Mouse (Mus musculus) forebrain, embryonic 13.5 days (tissue): ENCODE data around the gene Rnf114. TPM values are rescaled to one million over a fixed set of nuclear protein-coding genes. Genes with fewer than 3 reads are reported as not detected.
A peak's percentile ranks its signal among the peaks of the same experiment; 100 is the strongest.

ENCODE experiments used
- ATAC-seq: fragments of 200-750 bp; cut with Nextera tagmentation; 2 replicates; pipeline ENCODE4 v1.8.0; 2017
- H3K27ac ChIP-seq: fragments of 300-500 bp; sonication (generic); 2 replicates; pipeline ENCODE4 v1.5.1; 2015; ENCODE audit warnings: inconsistent platforms, mild to moderate bottlenecking, moderate library complexity
- H3K27me3 ChIP-seq: fragments of 300-500 bp; sonication (generic); 2 replicates; pipeline ENCODE4 v1.6.1; 2015; ENCODE audit warnings: mild to moderate bottlenecking, inconsistent platforms
- H3K36me3 ChIP-seq: fragments of 300-500 bp; sonication (generic); 2 replicates; pipeline ENCODE4 v1.6.1; 2015; ENCODE audit warnings: mild to moderate bottlenecking, inconsistent platforms; ENCODE audit not compliant: poor library complexity, severe bottlenecking
- H3K4me1 ChIP-seq: fragments of 300-500 bp; sonication (generic); 2 replicates; pipeline ENCODE4 v1.6.1; 2015; ENCODE audit warnings: inconsistent platforms
- H3K4me2 ChIP-seq: fragments of 300-500 bp; sonication (generic); 2 replicates; pipeline ENCODE4 v1.6.1; 2015; ENCODE audit warnings: inconsistent platforms, mild to moderate bottlenecking, moderate library complexity
- H3K4me3 ChIP-seq: fragments of 300-500 bp; sonication (generic); 2 replicates; pipeline ENCODE4 v1.5.1; 2015; ENCODE audit warnings: mild to moderate bottlenecking, inconsistent platforms
- H3K9ac ChIP-seq: fragments of 300-500 bp; sonication (generic); 2 replicates; pipeline ENCODE4 v1.6.1; 2015; ENCODE audit warnings: mild to moderate bottlenecking, inconsistent platforms
- H3K9me3 ChIP-seq: fragments of 300-500 bp; sonication (generic); replicated peaks from 2 replicates; pipeline ENCODE4 v1.6.1; 2016; ENCODE audit warnings: inconsistent platforms
- WGBS: fragments of 180-500 bp; shearing (Covaris S2); methylation state at CpG from one replicate; pipeline ENCODE4 v1.1.7; 2015; 5-methylcytosine and 5-hydroxymethylcytosine counted together
- polyA plus RNA-seq: library from polyadenylated mRNA; unstranded; fragments of >200 nt; fragmentation: Nextera tagmentation; extraction: Ambion mirVana; gene quantifications from 2 replicates; pipeline ENCODE4 v1.2.1, GENCODE M21; 2015

Rnf114 gene
- polyA plus RNA-seq, 1 experiment from 2014 or later: 134 TPM

DNA sequence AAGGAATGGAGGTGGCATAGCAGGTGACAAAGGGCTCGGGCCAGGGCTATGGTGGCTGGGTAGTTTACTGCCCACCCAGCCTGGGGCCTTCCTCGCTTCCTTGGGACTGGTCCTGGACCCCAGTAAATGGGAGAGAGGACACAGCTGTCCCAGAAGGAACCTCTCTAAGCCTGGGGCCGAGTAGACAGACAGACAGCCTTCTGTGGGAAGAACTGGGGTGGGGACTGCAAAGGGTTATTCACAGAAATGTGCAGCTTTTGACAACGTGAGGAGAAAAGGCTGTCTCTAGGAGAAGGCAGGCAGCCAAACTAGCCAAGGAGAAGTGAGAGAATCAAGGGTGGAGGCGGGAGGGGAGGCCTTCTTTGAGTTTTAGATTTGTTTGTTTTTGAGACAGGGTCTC, 52.0 kb downstream of the Rnf114 start:
- peaks cover 28% of the 10 kb centered on the region for H3K4me1 ChIP-seq
- H3K36me3 ChIP-seq: no peaks in the 10 kb centered on the region
- no peak overlapping the region for H3K27ac ChIP-seq
- no peaks in the 10 kb centered on the region for H3K9me3 ChIP-seq
- H3K27me3 ChIP-seq: peaks cover 24% of the 10 kb centered on the region
- H3K9ac ChIP-seq: no peak overlapping the region
- no peak overlapping the region for H3K4me2 ChIP-seq
- H3K4me3 ChIP-seq: no peak overlapping the region
- ATAC-seq: no peak
- 67% methylated on average over 5 of the region's 5 CpGs for WGBS

DNA sequence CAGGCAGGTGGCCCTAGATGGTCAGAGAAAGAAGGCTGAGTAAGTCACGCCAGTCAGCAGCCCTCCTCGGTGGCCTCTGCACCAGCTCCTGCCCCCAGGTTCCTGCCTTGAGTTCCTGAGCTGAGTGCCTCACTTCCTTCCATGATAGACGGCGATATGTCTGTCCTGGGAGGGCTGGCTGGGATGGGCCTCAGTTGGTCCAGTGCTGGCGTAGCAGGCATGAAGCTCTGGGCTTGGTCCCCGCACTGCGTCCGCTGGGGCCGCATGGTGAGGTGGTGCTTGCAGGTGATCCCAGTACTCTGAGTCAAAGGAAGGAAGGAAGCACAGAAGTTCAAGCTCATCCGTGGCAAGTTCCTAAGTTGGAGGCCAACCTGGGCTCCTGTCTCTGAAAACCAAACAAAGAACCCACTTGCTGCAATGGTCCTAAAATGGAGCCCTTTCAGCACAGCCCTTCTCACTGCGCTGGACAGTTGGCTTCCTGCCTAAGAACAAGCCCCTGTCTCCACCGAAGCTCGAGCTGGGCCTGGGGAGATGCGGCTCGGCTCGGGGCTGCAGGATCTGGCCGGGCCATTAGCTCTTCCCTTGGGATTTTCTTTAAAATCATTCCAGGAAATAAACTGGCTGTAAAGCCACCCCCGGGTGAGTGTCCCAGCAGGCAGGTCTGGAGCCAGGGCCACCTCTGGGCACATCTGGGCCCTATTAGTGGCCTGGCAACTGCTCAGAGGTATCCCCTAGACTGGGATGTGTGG, 54.2 kb downstream of the Rnf114 start:
- H3K4me1 ChIP-seq: peaks cover 11% of the 10 kb centered on the region; the same call in 1 of the 2 replicates
- no peak overlapping the region for H3K27ac ChIP-seq
- no peak for ATAC-seq
- WGBS: 89% methylated on average over 18 of the region's 18 CpGs
- H3K4me3 ChIP-seq: no peak overlapping the region
- H3K36me3 ChIP-seq: no peaks in the 10 kb centered on the region
- peaks cover 2% of the 10 kb centered on the region; the same call in 1 of the 2 replicates for H3K27me3 ChIP-seq
- no peak overlapping the region for H3K9ac ChIP-seq
- no peak overlapping the region for H3K4me2 ChIP-seq
- no peaks in the 10 kb centered on the region for H3K9me3 ChIP-seq

DNA sequence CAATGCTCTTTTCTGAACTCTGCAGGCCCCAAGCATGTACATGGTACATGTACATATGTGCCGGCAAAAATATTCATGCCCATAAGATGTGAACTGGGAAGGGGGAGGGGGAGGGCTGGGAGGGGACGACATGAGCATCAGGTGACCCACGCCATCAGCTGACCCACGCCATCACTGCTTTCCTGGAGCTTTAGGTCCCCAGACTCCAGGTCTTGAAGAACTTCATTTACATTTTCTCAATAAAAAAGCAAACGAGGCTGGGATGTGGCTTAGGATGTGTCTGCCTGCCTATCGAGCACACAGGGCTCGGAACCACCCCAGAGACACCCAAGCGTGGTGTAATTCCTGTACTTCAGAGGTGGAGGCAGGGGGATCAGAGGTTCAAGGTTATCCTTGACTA, 55.0 kb downstream of the Rnf114 start:
- Histone ChIP-seq H3K9me3 (no peaks in the 10 kb centered on the region), H3K27me3 (no peaks in the 10 kb centered on the region), H3K4me2 (no peak overlapping the region), H3K4me1 (peaks cover 11% of the 10 kb centered on the region; the same call in 1 of the 2 replicates), H3K27ac (no peak overlapping the region), H3K9ac (no peak overlapping the region), H3K4me3 (no peak overlapping the region), H3K36me3 (no peaks in the 10 kb centered on the region)
- 76% methylated on average over 8 of the region's 8 CpGs for WGBS
- ATAC-seq: no peak

DNA sequence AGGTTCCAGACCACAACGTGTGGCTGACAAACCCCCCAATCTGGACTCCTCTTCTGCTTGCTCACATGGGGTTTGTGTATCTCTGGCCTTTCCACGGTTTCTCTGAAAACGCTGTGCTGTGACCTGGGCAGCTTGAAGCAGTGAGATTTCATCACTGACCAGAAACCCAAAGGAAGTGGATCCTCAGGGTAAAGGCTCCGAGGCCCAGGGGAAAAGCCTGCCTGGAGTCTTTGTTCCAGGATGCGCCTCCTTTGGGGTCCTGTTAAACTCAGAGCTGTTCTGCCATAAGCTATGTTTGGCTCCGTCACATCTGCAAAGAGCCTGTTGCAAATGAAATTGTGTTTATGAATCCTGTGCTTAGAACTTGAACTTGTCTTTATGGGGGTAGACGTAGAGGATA, 56.5 kb downstream of the Rnf114 start:
- Histone ChIP-seq H3K4me2 (no peak overlapping the region), H3K27me3 (no peaks in the 10 kb centered on the region), H3K36me3 (no peaks in the 10 kb centered on the region), H3K9me3 (no peaks in the 10 kb centered on the region), H3K27ac (no peak overlapping the region), H3K4me1 (peaks cover 5% of the 10 kb centered on the region; the same call in 1 of the 2 replicates), H3K9ac (no peak overlapping the region), H3K4me3 (no peak overlapping the region)
- no peak for ATAC-seq
- 87% methylated on average over 7 of the region's 7 CpGs for WGBS

DNA sequence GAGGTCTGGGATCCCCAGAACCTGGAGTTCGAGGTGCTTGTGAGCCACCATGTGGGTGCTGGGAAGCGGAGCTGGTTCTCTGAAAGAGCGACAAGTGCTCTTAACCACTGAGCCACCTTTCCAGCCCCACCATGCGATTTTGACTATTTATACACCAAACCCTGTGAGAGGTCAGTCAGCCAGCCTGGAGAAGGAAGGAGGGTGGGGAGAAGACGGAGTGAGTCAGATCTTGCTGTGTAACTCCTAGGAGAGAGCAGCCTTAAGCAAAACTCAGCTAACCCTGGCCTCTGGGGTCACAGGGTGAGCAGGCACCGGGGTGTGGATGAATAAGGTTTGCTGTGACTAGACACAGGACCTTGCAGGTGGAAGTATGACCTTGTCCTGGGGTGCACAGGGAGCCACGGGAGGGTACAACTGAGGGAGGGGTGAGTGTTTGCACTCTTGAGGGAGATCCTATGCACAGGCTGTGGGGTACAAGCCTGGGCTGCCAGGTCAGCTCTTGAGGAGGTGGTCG, 58.0 kb downstream of the Rnf114 start:
- Histone ChIP-seq H3K36me3 (no peaks in the 10 kb centered on the region), H3K9ac (no peak overlapping the region), H3K9me3 (no peaks in the 10 kb centered on the region), H3K27me3 (no peaks in the 10 kb centered on the region), H3K4me3 (no peak overlapping the region), H3K4me1 (no peaks in the 10 kb centered on the region), H3K4me2 (no peak overlapping the region), H3K27ac (no peak overlapping the region)
- no peak for ATAC-seq
- 83% methylated on average over 8 of the region's 8 CpGs for WGBS

DNA sequence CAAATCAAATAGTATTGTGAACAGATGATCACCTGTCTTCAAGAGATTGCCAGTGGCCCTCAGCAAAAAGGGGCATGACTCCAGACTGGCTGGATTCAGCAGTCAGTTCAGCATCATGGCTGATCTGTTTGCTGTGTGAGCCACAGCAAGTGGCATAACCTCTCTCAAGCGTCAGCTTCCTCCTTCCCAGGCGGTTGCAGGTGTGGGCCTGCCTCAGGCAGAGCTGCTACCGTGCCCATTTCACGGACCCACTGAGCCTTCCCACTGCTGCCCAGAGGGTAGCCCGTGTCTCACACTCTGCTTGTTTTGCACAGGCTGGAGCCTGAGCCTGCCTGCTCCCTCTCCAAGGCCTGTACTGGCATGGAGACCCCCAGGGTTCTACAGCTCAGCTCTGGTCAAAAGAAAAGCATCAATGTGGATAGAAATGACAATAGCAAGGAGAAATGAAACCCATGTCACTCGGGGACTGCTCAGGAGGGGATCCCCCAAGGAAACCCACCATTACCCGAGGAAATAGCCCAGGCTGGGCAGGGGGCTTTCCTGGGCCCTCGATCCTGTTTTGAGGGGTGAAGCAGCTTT, 59.0 kb downstream of the Rnf114 start:
- Histone ChIP-seq H3K4me3 (no peak overlapping the region), H3K4me1 (no peaks in the 10 kb centered on the region), H3K27me3 (no peaks in the 10 kb centered on the region), H3K9ac (no peak overlapping the region), H3K4me2 (no peak overlapping the region), H3K36me3 (no peaks in the 10 kb centered on the region), H3K9me3 (no peaks in the 10 kb centered on the region), H3K27ac (no peak overlapping the region)
- 77% methylated on average over 8 of the region's 8 CpGs for WGBS
- no peak for ATAC-seq

DNA sequence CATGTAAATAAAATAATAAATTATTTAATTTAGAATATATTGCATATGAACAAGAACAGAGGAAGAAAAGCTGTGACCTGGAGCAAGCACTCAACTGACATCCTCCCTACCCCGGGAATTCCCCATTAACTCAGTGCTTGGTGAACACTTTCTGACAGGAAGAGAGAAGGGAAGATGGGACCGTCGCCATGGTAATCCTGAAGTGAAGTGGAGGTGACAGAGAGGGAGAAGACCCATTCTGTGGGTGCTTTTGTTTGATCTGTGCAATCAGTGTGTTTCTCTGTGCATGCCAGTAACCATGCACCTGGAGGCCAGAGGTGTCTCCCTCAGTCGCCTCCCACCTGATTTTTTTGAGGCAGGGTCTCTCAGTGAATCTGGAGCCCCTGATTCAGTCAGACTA, 59.8 kb downstream of the Rnf114 start:
- Histone ChIP-seq H3K4me2 (no peak overlapping the region), H3K9ac (no peak overlapping the region), H3K27ac (no peak overlapping the region), H3K27me3 (no peaks in the 10 kb centered on the region), H3K9me3 (peaks cover 7% of the 10 kb centered on the region; the same call in 1 of the 2 replicates), H3K36me3 (no peaks in the 10 kb centered on the region), H3K4me3 (no peak overlapping the region), H3K4me1 (no peaks in the 10 kb centered on the region)
- no peak for ATAC-seq
- 82% methylated on average over 4 of the region's 4 CpGs for WGBS

DNA sequence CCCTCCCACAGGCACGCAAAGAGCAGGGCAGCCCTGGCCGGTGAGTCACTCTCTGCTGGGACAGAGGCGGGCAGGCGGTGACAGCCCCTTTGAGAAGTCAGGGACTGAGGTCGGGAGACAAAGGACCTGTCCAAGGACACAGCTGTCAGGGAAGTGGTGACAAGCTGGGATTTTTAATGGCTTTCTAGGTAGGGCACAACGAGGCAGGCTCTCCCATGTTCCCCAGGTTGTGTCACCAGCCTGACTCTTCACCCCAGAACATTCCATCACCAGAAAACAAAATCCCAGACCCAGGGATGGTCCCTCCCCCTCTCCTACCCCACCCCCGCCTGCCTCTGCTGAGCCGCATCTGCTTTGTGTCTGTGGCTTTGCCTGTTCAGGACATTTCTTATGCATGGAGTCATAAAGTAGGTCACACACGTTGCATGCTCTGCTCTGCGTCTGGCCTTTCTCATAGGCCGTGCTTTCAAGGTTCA, 60.5 kb downstream of the Rnf114 start:
- Histone ChIP-seq H3K4me3 (no peak overlapping the region), H3K9me3 (peaks cover 7% of the 10 kb centered on the region; the same call in 1 of the 2 replicates), H3K27me3 (no peaks in the 10 kb centered on the region), H3K4me2 (no peak overlapping the region), H3K27ac (no peak overlapping the region), H3K36me3 (no peaks in the 10 kb centered on the region), H3K9ac (no peak overlapping the region), H3K4me1 (no peaks in the 10 kb centered on the region)
- no peak for ATAC-seq
- 23% methylated on average over 11 of the region's 11 CpGs for WGBS

DNA sequence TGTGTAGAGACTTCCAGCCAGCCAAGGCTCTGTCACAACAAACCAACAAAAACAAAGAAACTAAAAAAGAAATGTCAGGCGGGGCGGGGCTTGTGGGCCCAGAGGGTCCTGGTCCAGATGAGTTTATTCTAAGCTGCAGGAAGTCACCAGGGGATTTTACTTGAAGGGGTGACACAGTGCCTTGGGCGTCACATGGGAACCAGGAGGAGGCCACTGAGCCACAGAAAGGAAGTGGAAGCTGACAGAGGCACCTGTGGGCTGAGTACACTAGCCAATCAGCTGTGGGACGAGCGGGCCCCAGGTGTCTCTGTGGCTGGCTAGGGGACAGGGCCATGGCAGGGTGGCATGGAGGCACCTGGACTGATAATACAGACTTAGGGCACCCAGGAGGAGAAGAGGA, 63.3 kb downstream of the Rnf114 start:
- Histone ChIP-seq H3K36me3 (no peaks in the 10 kb centered on the region), H3K9me3 (peaks cover 7% of the 10 kb centered on the region; the same call in 1 of the 2 replicates), H3K4me2 (no peak overlapping the region), H3K27ac (no peak overlapping the region), H3K4me3 (no peak overlapping the region), H3K27me3 (peaks cover 11% of the 10 kb centered on the region; the same call in 1 of the 2 replicates), H3K4me1 (peaks cover 10% of the 10 kb centered on the region), H3K9ac (no peak overlapping the region)
- no peak for ATAC-seq
- 85% methylated on average over 5 of the region's 5 CpGs for WGBS

DNA sequence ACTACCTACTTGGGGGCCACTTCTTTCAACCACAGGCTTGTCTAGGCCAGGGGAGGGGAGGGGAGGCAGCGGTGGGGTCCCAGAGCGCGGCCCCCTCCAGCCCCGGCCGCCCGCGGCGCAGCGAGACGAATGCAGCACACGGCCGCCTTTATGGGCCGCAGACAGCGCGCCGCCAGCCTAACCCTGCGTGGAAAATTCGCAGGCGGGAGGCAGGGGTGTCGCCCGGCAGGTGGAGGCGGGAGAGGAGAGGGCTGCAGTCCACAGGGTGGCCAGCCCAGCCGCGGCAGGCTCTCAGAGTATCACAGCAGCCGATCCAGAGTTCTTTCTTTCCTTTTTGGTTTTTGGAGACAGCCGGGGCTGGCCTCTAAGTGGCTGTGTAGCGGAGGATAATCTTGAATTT, 67.0 kb downstream of the Rnf114 start:
- peaks cover 28% of the 10 kb centered on the region for H3K4me1 ChIP-seq
- H3K4me3 ChIP-seq: no peak overlapping the region
- no peaks in the 10 kb centered on the region for H3K36me3 ChIP-seq
- peak overlapping the region; percentile 47 for H3K4me2 ChIP-seq
- peaks cover 11% of the 10 kb centered on the region; the same call in 1 of the 2 replicates for H3K27me3 ChIP-seq
- peak overlapping the region; percentile 51; the same call in 1 of the 2 replicates for H3K9ac ChIP-seq
- ATAC-seq: no peak
- 7% methylated on average over 27 of the region's 27 CpGs for WGBS
- no peak overlapping the region for H3K27ac ChIP-seq
- peaks cover 7% of the 10 kb centered on the region; the same call in 1 of the 2 replicates for H3K9me3 ChIP-seq

DNA sequence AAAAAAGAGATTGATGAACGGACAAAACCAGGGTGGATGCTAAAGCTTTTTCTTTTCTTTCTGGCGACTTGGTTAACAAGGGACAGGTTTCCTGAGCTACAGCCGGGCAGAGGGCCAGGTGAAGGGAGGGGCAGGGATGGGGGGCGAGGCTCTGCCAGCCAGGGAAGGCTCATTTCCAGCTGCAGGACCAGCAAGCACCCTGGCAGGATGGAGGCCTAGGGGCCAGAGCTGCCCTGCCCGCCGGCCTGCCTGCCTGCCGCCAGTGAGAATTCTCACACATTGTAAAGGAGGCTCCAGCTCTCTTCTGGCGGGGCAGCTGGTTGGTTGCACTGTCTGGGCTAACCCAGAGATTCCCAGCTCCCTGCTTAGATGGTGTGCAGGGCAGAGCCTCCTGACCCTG, 69.7 kb downstream of the Rnf114 start:
- WGBS: 37% methylated on average over 8 of the region's 8 CpGs
- peaks cover 11% of the 10 kb centered on the region; the same call in 1 of the 2 replicates for H3K27me3 ChIP-seq
- no peak overlapping the region for H3K4me2 ChIP-seq
- ATAC-seq: no peak
- no peaks in the 10 kb centered on the region for H3K36me3 ChIP-seq
- peaks cover 1% of the 10 kb centered on the region; the same call in 1 of the 2 replicates for H3K9me3 ChIP-seq
- peaks cover 33% of the 10 kb centered on the region for H3K4me1 ChIP-seq
- no peak overlapping the region for H3K4me3 ChIP-seq
- peak overlapping the region; percentile 25; the same call in 1 of the 2 replicates for H3K27ac ChIP-seq
- H3K9ac ChIP-seq: peak overlapping the region; percentile 12; the same call in 1 of the 2 replicates

DNA sequence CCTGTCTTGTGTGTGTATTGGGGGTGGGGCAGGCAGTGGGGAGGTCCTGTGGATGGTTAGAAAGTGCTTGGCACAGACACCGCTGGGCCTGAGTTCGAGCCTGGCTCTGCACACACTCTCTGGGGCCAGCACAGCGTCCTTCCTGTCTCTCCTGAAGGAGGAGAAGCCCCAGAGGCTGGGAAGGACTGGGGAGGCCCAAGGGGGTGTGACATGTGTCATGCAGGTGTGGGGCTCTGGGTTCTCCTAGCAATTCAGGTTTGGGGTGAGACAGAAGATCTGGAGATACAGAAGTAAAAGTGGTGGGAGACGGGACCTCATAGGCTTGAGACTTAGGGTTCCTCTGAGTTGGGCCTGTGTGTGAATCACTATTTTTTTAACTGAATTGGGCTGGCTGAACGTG, 70.6 kb downstream of the Rnf114 start:
- peaks cover 33% of the 10 kb centered on the region for H3K4me1 ChIP-seq
- no peaks in the 10 kb centered on the region for H3K9me3 ChIP-seq
- peaks cover 11% of the 10 kb centered on the region; the same call in 1 of the 2 replicates for H3K27me3 ChIP-seq
- no peak overlapping the region for H3K4me3 ChIP-seq
- ATAC-seq: no peak
- H3K9ac ChIP-seq: no peak overlapping the region
- H3K4me2 ChIP-seq: no peak overlapping the region
- WGBS: 89% methylated on average over 5 of the region's 5 CpGs
- no peak overlapping the region for H3K27ac ChIP-seq
- H3K36me3 ChIP-seq: no peaks in the 10 kb centered on the region
